Mouse (Mus musculus): ENCODE data around the gene Traf3ip1.

Gene Traf3ip1

GRCm38 (mm10) chr1:91494457-91495140 lies at the start of gene Traf3ip1:
TSS of gene Traf3ip1 (plus strand) at chr1:91494647.
- peak; percentile 88 to 92 for DNase-seq (ENCODE audit: low spot score in 2 of 2)

GRCm38 (mm10) chr1:91444841-91445830 lies 49.3 kb upstream of the Traf3ip1 start:
- DNase-seq (ENCODE audit: low spot score in 2 of 2) = no peak

GRCm38 (mm10) chr1:91446060-91446459 lies 48.4 kb upstream of the Traf3ip1 start:
- peak in 1 of 2 experiments; percentile 58 for DNase-seq (ENCODE audit: low spot score in 2 of 2)

GRCm38 (mm10) chr1:91446511-91446910 lies 47.9 kb upstream of the Traf3ip1 start:
- DNase-seq (ENCODE audit: low spot score in 2 of 2) = no peak

- no peak for DNase-seq (ENCODE audit: low spot score in 2 of 2)
These were observed 45.8 kb upstream of the Traf3ip1 start for GRCm38 (mm10) chr1:91448688-91449087.

GRCm38 (mm10) chr1:91450851-91451250 lies 43.6 kb upstream of the Traf3ip1 start:
- DNase-seq (ENCODE audit: low spot score in 2 of 2) = no peak

- no peak for DNase-seq (ENCODE audit: low spot score in 2 of 2)
These were observed 42.8 kb upstream of the Traf3ip1 start for GRCm38 (mm10) chr1:91451547-91452084.

GRCm38 (mm10) chr1:91453932-91454331 lies 40.5 kb upstream of the Traf3ip1 start:
- peak in 1 of 2 experiments; percentile 58 for DNase-seq (ENCODE audit: low spot score in 2 of 2)

GRCm38 (mm10) chr1:91454366-91454765 lies 40.1 kb upstream of the Traf3ip1 start:
- no peak for DNase-seq (ENCODE audit: low spot score in 2 of 2)

GRCm38 (mm10) chr1:91454927-91455326 lies 39.5 kb upstream of the Traf3ip1 start:
- DNase-seq (ENCODE audit: low spot score in 2 of 2) = no peak

- DNase-seq (ENCODE audit: low spot score in 2 of 2) = peak; percentile 48 to 62
These were observed 38.7 kb upstream of the Traf3ip1 start for GRCm38 (mm10) chr1:91455661-91456161.

GRCm38 (mm10) chr1:91456301-91456801 lies 38.1 kb upstream of the Traf3ip1 start:
- peak; percentile 57 to 70 for DNase-seq (ENCODE audit: low spot score in 2 of 2)

GRCm38 (mm10) chr1:91457116-91457515 lies 37.3 kb upstream of the Traf3ip1 start:
- DNase-seq (ENCODE audit: low spot score in 2 of 2) = no peak

GRCm38 (mm10) chr1:91457698-91458097 lies 36.7 kb upstream of the Traf3ip1 start:
- DNase-seq (ENCODE audit: low spot score in 2 of 2) = no peak

- peak; percentile 52 to 62 for DNase-seq (ENCODE audit: low spot score in 2 of 2)
These were observed 36.1 kb upstream of the Traf3ip1 start for GRCm38 (mm10) chr1:91458223-91458861.

- DNase-seq (ENCODE audit: low spot score in 2 of 2) = peak; percentile 97
These were observed 35.2 kb upstream of the Traf3ip1 start, which contains the start of gene Per2 for GRCm38 (mm10) chr1:91459059-91459809. TSS of gene Per2 (minus strand) at chr1:91459324.

GRCm38 (mm10) chr1:91460069-91460468 lies 34.4 kb upstream of the Traf3ip1 start:
- DNase-seq (ENCODE audit: low spot score in 2 of 2) = no peak

- DNase-seq (ENCODE audit: low spot score in 2 of 2) = no peak
These were observed 33.9 kb upstream of the Traf3ip1 start for GRCm38 (mm10) chr1:91460564-91460963.

GRCm38 (mm10) chr1:91463336-91463995 lies 31.0 kb upstream of the Traf3ip1 start:
- no peak for DNase-seq (ENCODE audit: low spot score in 2 of 2)

- DNase-seq (ENCODE audit: low spot score in 2 of 2) = no peak
These were observed 30.0 kb upstream of the Traf3ip1 start for GRCm38 (mm10) chr1:91464436-91464835.

Data from urinary bladder, postnatal 4 days (tissue).